Mouse (Mus musculus) CH12.LX (cell line): Measurements from ENCODE around the gene Slc16a13. TPM values are rescaled to one million over a fixed set of nuclear protein-coding genes. Genes with fewer than 3 reads are reported as not detected.

Experiments used
- DNase-seq: peaks from one replicate; pipeline ENCODE4 v3.0.0-alpha.2; 2013; ENCODE audit errors: extremely low read depth
- H3K27ac ChIP-seq: 2 replicates; pipeline ENCODE4 v1.5.1; 2012; ENCODE audit warnings: low read depth, mild to moderate bottlenecking, control low read depth, moderate library complexity; ENCODE audit not compliant: insufficient read depth
- H3K27me3 ChIP-seq: replicated peaks from 2 replicates; pipeline ENCODE3; 2012; ENCODE audit warnings: inconsistent platforms
- H3K36me3 ChIP-seq, 2 experiments: replicated peaks in 1 of 2; 2 replicates each; pipeline versions ENCODE3 to v1.6.1; 2012; ENCODE audit warnings: inconsistent platforms in 1 of 2, low read length in 1 of 2, mild to moderate bottlenecking in 1 of 2, mixed read lengths in 1 of 2, moderate library complexity in 1 of 2; ENCODE audit not compliant: control insufficient read depth in 1 of 2, insufficient read depth in 1 of 2
- H3K4me1 ChIP-seq, 2 experiments: 2 replicates each; pipeline ENCODE4 v1.6.1; 2012; ENCODE audit warnings: inconsistent platforms in 1 of 2, moderate library complexity in 1 of 2; ENCODE audit not compliant: insufficient read depth in 2 of 2, control insufficient read depth in 1 of 2
- H3K4me2 ChIP-seq: 2 replicates; pipeline ENCODE4 v1.6.1; 2012; ENCODE audit warnings: low read depth, mild to moderate bottlenecking, control low read depth; ENCODE audit not compliant: poor library complexity, insufficient read depth, severe bottlenecking
- H3K4me3 ChIP-seq, 3 experiments: fragments of 150-350 bp in 1 of 3; sonication (generic) in 1 of 3; replicated peaks in 1 of 3; 2 replicates each; pipeline versions ENCODE3 to v1.5.1; 2011 to 2012; ENCODE audit warnings: low read depth in 2 of 3, low read length in 2 of 3, mild to moderate bottlenecking in 2 of 3, moderate library complexity in 2 of 3, control low read depth in 1 of 3, improper control_type of control experiment in 1 of 3, inconsistent platforms in 1 of 3, mixed read lengths in 1 of 3; ENCODE audit not compliant: poor library complexity in 1 of 3
- H3K79me2 ChIP-seq: replicated peaks from 2 replicates; pipeline ENCODE4 v1.6.1; 2012; ENCODE audit warnings: mild to moderate bottlenecking, moderate library complexity; ENCODE audit not compliant: control insufficient read depth, poor library complexity, insufficient read depth, severe bottlenecking; ENCODE audit errors: extremely low read depth
- H3K9ac ChIP-seq: 2 replicates; pipeline ENCODE4 v1.6.1; 2012; ENCODE audit warnings: low read depth, mild to moderate bottlenecking, control low read depth, moderate library complexity; ENCODE audit not compliant: insufficient read depth
- H3K9me3 ChIP-seq: replicated peaks from 2 replicates; pipeline ENCODE3; 2012; ENCODE audit warnings: low read length, inconsistent platforms, mixed read lengths
- BHLHE40 ChIP-seq: IDR thresholded peaks from 2 replicates; pipeline ENCODE4 v1.6.1; 2011; ENCODE audit warnings: mild to moderate bottlenecking, low read depth, low read length, improper control_type of control experiment
- CHD1 ChIP-seq: IDR thresholded peaks from 2 replicates; pipeline ENCODE4 v1.6.1; 2012; ENCODE audit warnings: low read depth, low read length, improper control_type of control experiment, inconsistent platforms
- CHD2 ChIP-seq: IDR thresholded peaks from 2 replicates; pipeline ENCODE4 v1.6.1; 2011; ENCODE audit warnings: low read length, improper control_type of control experiment
- CTCF ChIP-seq, 2 experiments: IDR thresholded peaks in 1 of 2; conservative IDR thresholded peaks in 1 of 2; 2 replicates each; pipeline ENCODE4 v1.5.1; 2011 to 2012; ENCODE audit warnings: low read depth in 2 of 2, low read length in 2 of 2, improper control_type of control experiment in 1 of 2, inconsistent platforms in 1 of 2, mild to moderate bottlenecking in 1 of 2, moderate library complexity in 1 of 2
- E2F4 ChIP-seq: IDR thresholded peaks from 2 replicates; pipeline ENCODE4 v1.6.1; 2011; ENCODE audit warnings: low read depth, low read length, improper control_type of control experiment; ENCODE audit not compliant: insufficient replicate concordance
- ELF1 ChIP-seq: IDR thresholded peaks from 2 replicates; pipeline ENCODE4 v1.6.1; 2014; ENCODE audit warnings: low read depth, mild to moderate bottlenecking, inconsistent platforms, low read length, improper control_type of control experiment
- EP300 ChIP-seq: IDR thresholded peaks from 2 replicates; pipeline ENCODE4 v1.6.1; 2011; ENCODE audit warnings: low read length, improper control_type of control experiment
- ETS1 ChIP-seq: conservative IDR thresholded peaks from 2 replicates; pipeline ENCODE4 v1.6.1; 2012; ENCODE audit warnings: low read depth, mild to moderate bottlenecking, inconsistent platforms, low read length, improper control_type of control experiment, moderate library complexity
- GABPA ChIP-seq: IDR thresholded peaks from 2 replicates; pipeline ENCODE4 v1.6.1; 2012; ENCODE audit warnings: low read depth, low read length, improper control_type of control experiment, inconsistent platforms; ENCODE audit not compliant: insufficient replicate concordance
- HCFC1 ChIP-seq: IDR thresholded peaks from 2 replicates; pipeline ENCODE4 v1.6.1; 2012; ENCODE audit warnings: low read depth, mild to moderate bottlenecking, inconsistent platforms, low read length, improper control_type of control experiment
- IRF4 ChIP-seq: IDR thresholded peaks from 2 replicates; pipeline ENCODE4 v1.6.1; 2014; ENCODE audit warnings: low read depth, mild to moderate bottlenecking, inconsistent platforms, low read length, improper control_type of control experiment
- JUN ChIP-seq: IDR thresholded peaks from 2 replicates; pipeline ENCODE4 v1.6.1; 2011; ENCODE audit warnings: low read depth, mild to moderate bottlenecking, low read length, improper control_type of control experiment, moderate library complexity; ENCODE audit not compliant: insufficient read depth
- JUND ChIP-seq: conservative IDR thresholded peaks from 2 replicates; pipeline ENCODE4 v1.6.1; 2011; ENCODE audit warnings: low read depth, low read length, improper control_type of control experiment
- KAT2A ChIP-seq: IDR thresholded peaks from 2 replicates; pipeline ENCODE4 v1.6.1; 2012; ENCODE audit warnings: low read length, improper control_type of control experiment, inconsistent platforms; ENCODE audit not compliant: insufficient replicate concordance
- MAFK ChIP-seq: IDR thresholded peaks from 2 replicates; pipeline ENCODE4 v1.6.1; 2011; ENCODE audit warnings: low read length, improper control_type of control experiment; ENCODE audit not compliant: insufficient replicate concordance
- MAX ChIP-seq: IDR thresholded peaks from 2 replicates; pipeline ENCODE4 v1.6.1; 2011; ENCODE audit warnings: low read length, improper control_type of control experiment
- MAZ ChIP-seq: IDR thresholded peaks from 2 replicates; pipeline ENCODE4 v1.6.1; 2012; ENCODE audit warnings: low read depth, mild to moderate bottlenecking, inconsistent platforms, low read length, improper control_type of control experiment, moderate library complexity
- MEF2A ChIP-seq: IDR thresholded peaks from 2 replicates; pipeline ENCODE4 v1.6.1; 2014; ENCODE audit warnings: low read depth, mild to moderate bottlenecking, inconsistent platforms, low read length, improper control_type of control experiment, borderline replicate concordance
- MXI1 ChIP-seq: IDR thresholded peaks from 2 replicates; pipeline ENCODE4 v1.6.1; 2011; ENCODE audit warnings: mild to moderate bottlenecking, low read depth, low read length, improper control_type of control experiment
- MYC ChIP-seq: IDR thresholded peaks from 2 replicates; pipeline ENCODE4 v1.6.1; 2011; ENCODE audit warnings: low read depth, mild to moderate bottlenecking, improper control_type of control experiment, low read length
- NELFE ChIP-seq: IDR thresholded peaks from 2 replicates; pipeline ENCODE4 v1.6.1; 2011; ENCODE audit warnings: low read depth, low read length, improper control_type of control experiment
- NRF1 ChIP-seq: IDR thresholded peaks from 2 replicates; pipeline ENCODE4 v1.6.1; 2014; ENCODE audit warnings: low read depth, mild to moderate bottlenecking, inconsistent platforms, low read length, improper control_type of control experiment, moderate library complexity
- PAX5 ChIP-seq: IDR thresholded peaks from 2 replicates; pipeline ENCODE4 v1.6.1; 2012; ENCODE audit warnings: low read length, inconsistent platforms, mixed read lengths
- POLR2A ChIP-seq: IDR thresholded peaks from 2 replicates; pipeline ENCODE4 v1.6.1; 2011; ENCODE audit warnings: low read depth, mild to moderate bottlenecking, improper control_type of control experiment, low read length
- POLR2AphosphoS2 ChIP-seq: IDR thresholded peaks from 2 replicates; pipeline ENCODE4 v1.6.1; 2011; ENCODE audit warnings: low read depth, low read length, improper control_type of control experiment
- RAD21 ChIP-seq: IDR thresholded peaks from 2 replicates; pipeline ENCODE4 v1.6.1; 2011; ENCODE audit warnings: low read depth, mild to moderate bottlenecking, low read length, improper control_type of control experiment, moderate library complexity
- RCOR1 ChIP-seq: conservative IDR thresholded peaks from 2 replicates; pipeline ENCODE4 v1.6.1; 2012; ENCODE audit warnings: low read depth, mild to moderate bottlenecking, inconsistent platforms, low read length, improper control_type of control experiment
- SIN3A ChIP-seq: IDR thresholded peaks from 2 replicates; pipeline ENCODE4 v1.6.1; 2012; ENCODE audit warnings: low read length, improper control_type of control experiment, inconsistent platforms
- SMC3 ChIP-seq: IDR thresholded peaks from 2 replicates; pipeline ENCODE4 v1.6.1; 2011; ENCODE audit warnings: low read depth, low read length, improper control_type of control experiment
- TBP ChIP-seq: conservative IDR thresholded peaks from 2 replicates; pipeline ENCODE4 v1.6.1; 2011; ENCODE audit warnings: low read depth, low read length, improper control_type of control experiment
- TCF12 ChIP-seq: IDR thresholded peaks from 2 replicates; pipeline ENCODE4 v1.6.1; 2014; ENCODE audit warnings: low read depth, mild to moderate bottlenecking, inconsistent platforms, low read length, improper control_type of control experiment
- UBTF ChIP-seq: IDR thresholded peaks from 2 replicates; pipeline ENCODE4 v1.6.1; 2012; ENCODE audit warnings: low read depth, mild to moderate bottlenecking, inconsistent platforms, low read length, improper control_type of control experiment, moderate library complexity
- USF1 ChIP-seq: IDR thresholded peaks from 2 replicates; pipeline ENCODE4 v1.6.1; 2014; ENCODE audit warnings: low read depth, mild to moderate bottlenecking, inconsistent platforms, low read length, improper control_type of control experiment
- USF2 ChIP-seq: conservative IDR thresholded peaks from 2 replicates; pipeline ENCODE4 v1.6.1; 2011; ENCODE audit warnings: low read depth, low read length, improper control_type of control experiment
- ZC3H11A ChIP-seq: IDR thresholded peaks from 2 replicates; pipeline ENCODE4 v1.6.1; 2012; ENCODE audit warnings: low read depth, mild to moderate bottlenecking, inconsistent platforms, low read length, improper control_type of control experiment
- ZKSCAN1 ChIP-seq: IDR thresholded peaks from 2 replicates; pipeline ENCODE4 v1.6.1; 2012; ENCODE audit warnings: low read depth, inconsistent platforms, low read length, improper control_type of control experiment, borderline replicate concordance
- ZMIZ1 ChIP-seq: IDR thresholded peaks from 2 replicates; pipeline ENCODE4 v1.6.1; 2012; ENCODE audit warnings: low read depth, mild to moderate bottlenecking, inconsistent platforms, low read length, improper control_type of control experiment
- ZNF384 ChIP-seq: IDR thresholded peaks from 2 replicates; pipeline ENCODE4 v1.6.1; 2012; ENCODE audit warnings: low read depth, low read length, improper control_type of control experiment, inconsistent platforms
- dilution Hi-C: fragments of 300-500 bp; cut with MboI; formaldehyde crosslinking; loops from 2 replicates; pipeline ENCODE4 v1.14.3; 2020; ENCODE audit warnings: low sequenced_read_pairs; ENCODE audit not compliant: extremely low pct_unique_long_range_greater_than_20kb, extremely low pct_ligation_motif_present
- in situ Hi-C: fragments of 300-500 bp; cut with MboI; formaldehyde crosslinking; loops from 3 replicates; pipeline ENCODE4 v1.14.3; 2019; ENCODE audit warnings: low sequenced_read_pairs, low pct_ligation_motif_present, low pct_unique_long_range_greater_than_20kb, mixed read lengths
- polyA plus RNA-seq: library from polyadenylated mRNA; unstranded; fragments of >175 nt; gene quantifications from 2 replicates; pipeline ENCODE4 v1.2.1, GENCODE M21; 2012; ENCODE audit warnings: low read depth; ENCODE audit not compliant: insufficient read length
- total RNA-seq, 2 experiments: library from RNA; depleted of rRNA; stranded (reverse); fragments of 300-350 nt in 1 of 2; fragments of >200 nt in 1 of 2; gene quantifications; 2 replicates each; pipeline ENCODE4 v1.2.3; 2012 to 2014

The Slc16a13 gene
- total and polyA plus RNA-seq, 3 experiments, result 8.4 to 19.0 (median 12.0) TPM

- H3K9ac ChIP-seq, result peak overlapping the region; percentile 51; the same call in 1 of the 2 replicates
- H3K4me2 ChIP-seq, result peak overlapping the region; percentile 86
- H3K27ac ChIP-seq, result peak overlapping the region; percentile 52; the same call in 1 of the 2 replicates
- DNase-seq, result peak; percentile 93
- H3K4me1 ChIP-seq, result peaks cover 0 to 34% of the 10 kb centered on the region in 2 experiments; a peak in 2 of 4 replicates
- TF ChIP-seq MAX (peak; percentile 85; the same call in 1 of the 2 replicates), GABPA (no peak), CHD1 (no peak), ZKSCAN1 (no peak), SMC3 (peak; percentile 86), NRF1 (peak; percentile 59), USF1 (no peak), MYC (0 out of 2 replicates have a peak, but pooled peaks have one; percentile 72), NELFE (peak; percentile 90), ZNF384 (0 out of 2 replicates have a peak, but pooled peaks have one; percentile 23), RAD21 (peak; percentile 97), ZMIZ1 (no peak; the same call in 1 of the 2 replicates), SIN3A (peak; percentile 76), ETS1 (peak; percentile 66), EP300 (peak; percentile 71), PAX5 (no peak), RCOR1 (peak; percentile 43; the same call in 1 of the 2 replicates), CTCF (conservative IDR thresholded peaks at IDR 0.05 in 1 of 2, IDR thresholded peaks at IDR 0.05 in 1 of 2; ENCODE audit: low read depth in 2 of 2, low read length in 2 of 2) (peak; percentile 82 to 98), TBP (peak; percentile 50; the same call in 1 of the 2 replicates), HCFC1 (peak; percentile 35; the same call in 1 of the 2 replicates), POLR2AphosphoS2 (no peak), BHLHE40 (peak; percentile 65), MAFK (no peak), JUN (no peak), MEF2A (no peak; the same call in 1 of the 2 replicates), CHD2 (peak; percentile 69; the same call in 1 of the 2 replicates), ZC3H11A (no peak), UBTF (peak; percentile 84), USF2 (no peak), ELF1 (peak; percentile 65), MAZ (peak; percentile 71), IRF4 (peak; percentile 79), E2F4 (0 out of 2 replicates have a peak, but pooled peaks have one; percentile 78), POLR2A (peak; percentile 79), KAT2A (0 out of 2 replicates have a peak, but pooled peaks have one; percentile 47), TCF12 (peak; percentile 88), MXI1 (peak; percentile 56; the same call in 1 of the 2 replicates), JUND (no peak; the same call in 1 of the 2 replicates)
- peaks cover 2% of the 10 kb centered on the region for H3K27me3 ChIP-seq
- in situ Hi-C loops, result loop anchor here (25.0 kb wide), 2 partner anchors 382 to 532 kb away; partner anchors contain the start of genes 4930544D05Rik, Chrne and Zfp3
- peaks cover 6 to 16% of the 10 kb centered on the region in 2 experiments for H3K36me3 ChIP-seq
- dilution Hi-C loops, result no loop called here
- H3K9me3 ChIP-seq, result no peaks in the 10 kb centered on the region
- peak overlapping the region; percentile 33 to 50 (median 40) for H3K4me3 ChIP-seq
- H3K79me2 ChIP-seq, result no peaks in the 10 kb centered on the region
Measured at GRCm38 (mm10) chr11:70230239-70230727, 9.4 kb upstream of the Slc16a13 start.
